Mouse (Mus musculus) bone marrow, adult 2 months (tissue): ENCODE results near the gene Uchl1.

Experiments used
- CTCF ChIP-seq: fragments of 200-500 bp; IDR thresholded peaks from 2 replicates; pipeline ENCODE4 v1.5.1; 2011; ENCODE audit warnings: low read length, control low read depth; ENCODE audit not compliant: control insufficient read depth, insufficient read depth
- POLR2A ChIP-seq: fragments of 200-500 bp; IDR thresholded peaks from 2 replicates; pipeline ENCODE4 v1.6.1; 2011; ENCODE audit warnings: low read depth, mild to moderate bottlenecking, control low read depth, low read length, borderline replicate concordance; ENCODE audit not compliant: control insufficient read depth

GRCm38 (mm10) chr5:66693231-66693630, 17.3 kb downstream of the Uchl1 start:
- TF ChIP-seq CTCF (no peak), POLR2A (no peak)
